Mouse (Mus musculus): ENCODE measurements around the gene Ccnb2. TPM values are rescaled to one million over a fixed set of nuclear protein-coding genes. Genes with fewer than 3 reads are reported as not detected.

Gene Ccnb2
- polyA plus RNA-seq, 1 experiment = not detected

DNA sequence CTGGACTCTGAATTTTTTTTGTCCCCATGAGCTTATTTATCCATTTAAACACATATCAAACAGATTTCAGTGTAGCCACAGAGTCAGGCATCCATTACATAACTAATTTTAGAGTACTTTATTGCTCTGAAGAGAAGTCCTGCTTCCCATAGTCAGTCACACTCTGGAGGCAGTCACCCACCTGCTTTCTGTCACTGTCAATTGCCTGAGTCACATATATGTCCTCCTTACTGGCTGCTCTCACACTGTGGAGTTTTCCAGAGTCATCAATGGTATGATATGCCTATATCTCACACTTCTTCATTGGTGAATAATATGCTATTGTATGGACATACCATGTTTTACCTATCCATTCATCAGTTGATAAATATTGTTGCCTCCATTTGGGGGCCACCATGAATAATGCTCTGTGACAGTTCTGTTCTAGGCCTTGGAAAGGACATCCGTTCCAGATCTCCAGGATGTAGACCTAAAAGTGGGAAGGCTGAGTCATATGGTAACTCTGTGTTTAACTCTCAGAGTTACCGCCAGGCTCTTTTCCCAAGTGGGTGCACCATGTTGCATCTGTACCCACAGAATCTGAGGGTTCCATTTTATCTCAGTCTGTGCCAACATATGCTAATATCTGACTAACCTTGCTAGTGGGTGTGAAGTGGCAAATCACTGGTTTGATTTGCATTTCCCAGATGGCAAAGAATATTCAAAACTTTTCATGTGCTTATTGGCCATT lies 61.8 kb downstream of the Ccnb2 start:
- H3K27ac ChIP-seq (replicated peaks; ENCODE audit: low read depth, low read length) = no peak overlapping the region
- H3K4me3 ChIP-seq (ENCODE audit: insufficient read depth, low read depth, low read length) = no peak overlapping the region
- H3K4me1 ChIP-seq (ENCODE audit: control insufficient read depth, insufficient read depth, insufficient read length, low read length) = no peaks in the 10 kb centered on the region

Other genes with a start within 250 kb of the Ccnb2 start
- gene Myo1e, start 214.2 kb downstream of the Ccnb2 start, polyA plus RNA-seq (2012; ENCODE audit: insufficient read depth, insufficient read length, missing spikeins) = 2.0 and 2.9 TPM in 2 replicates
- 11.6 and 13.3 TPM in 2 replicates for gene Rnf111, start 82.2 kb upstream of the Ccnb2 start, polyA plus RNA-seq (2012; ENCODE audit: insufficient read depth, insufficient read length, missing spikeins)
- gene Sltm, start 121.2 kb upstream of the Ccnb2 start, polyA plus RNA-seq (2012; ENCODE audit: insufficient read depth, insufficient read length, missing spikeins) = 16.5 and 19.0 TPM in 2 replicates
- gene Gm10642, start 234.7 kb upstream of the Ccnb2 start, polyA plus RNA-seq (2012; ENCODE audit: insufficient read depth, insufficient read length, missing spikeins) = 3.3 and 3.8 TPM in 2 replicates
- 23.8 and 32.1 TPM in 2 replicates for gene Mindy2, start 235.6 kb upstream of the Ccnb2 start, polyA plus RNA-seq (2012; ENCODE audit: insufficient read depth, insufficient read length, missing spikeins)